Mouse (Mus musculus): ENCODE results near the gene Hprt.

GRCm38 (mm10) chrX:53015549-53015948 is 27.6 kb downstream of the Hprt start:
- TF ChIP-seq CTCF (IDR thresholded peaks at IDR 0.05) (peak; percentile 56), EP300 (IDR thresholded peaks at IDR 0.05) (no peak)

Measured in lung, postnatal 0 days (tissue).